Mouse (Mus musculus) cerebellum, adult 9-11 months (tissue): ENCODE measurements around the gene Spdl1.
"Not testable (repeated sequence)": the region's sequence is repeated elsewhere in the genome, so short reads cannot be mapped to it uniquely, and the experiment has no call there.

Experiments used
- DNase-seq: peaks from one replicate; pipeline ENCODE4 v3.0.0; 2022

The Spdl1 gene

DNA sequence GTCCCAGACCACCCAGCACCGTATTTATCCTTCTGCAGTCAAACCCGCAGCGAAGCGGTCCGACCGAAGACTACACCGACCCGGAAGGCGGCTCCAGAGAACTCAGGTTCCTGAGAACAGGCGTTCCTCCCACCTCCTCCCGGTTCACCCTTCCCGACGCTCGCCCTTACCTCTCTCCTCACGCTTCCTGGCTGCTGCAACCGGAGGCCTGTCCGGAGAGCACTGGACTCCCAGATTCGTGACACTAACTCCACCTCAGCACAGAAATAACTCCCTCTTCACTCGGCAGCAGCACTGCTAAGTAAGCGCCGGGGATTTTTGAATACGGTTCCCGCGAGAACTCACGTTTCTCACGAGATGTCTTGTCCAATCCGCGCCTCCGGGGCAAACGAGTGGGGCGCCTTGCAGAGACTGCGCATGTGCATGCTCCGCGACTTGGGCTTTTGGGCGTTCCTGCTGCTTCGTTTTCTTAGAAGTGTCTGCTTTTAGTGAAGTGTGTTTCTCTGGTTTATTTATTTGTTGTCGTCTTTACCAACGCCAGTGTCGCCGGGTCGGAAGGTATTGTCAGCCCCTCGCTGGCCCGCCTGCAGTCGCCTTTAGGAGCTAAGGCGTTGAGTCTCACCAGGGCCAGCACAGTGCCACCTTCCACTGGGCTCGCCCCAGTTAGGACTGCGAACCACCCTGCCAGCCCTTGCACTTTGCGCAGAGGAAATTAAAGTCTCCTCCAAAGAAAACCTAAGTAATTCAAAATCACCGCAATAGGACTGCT is at the start of gene Spdl1:
Gene Spdl1, minus strand, starts transcription at position 324 of the 769 bp plus-strand sequence.
- peak; percentile 91 for DNase-seq

GRCm38 (mm10) chr11:34881528-34881927 is 48.1 kb upstream of the Spdl1 start:
- no peak for DNase-seq

DNA sequence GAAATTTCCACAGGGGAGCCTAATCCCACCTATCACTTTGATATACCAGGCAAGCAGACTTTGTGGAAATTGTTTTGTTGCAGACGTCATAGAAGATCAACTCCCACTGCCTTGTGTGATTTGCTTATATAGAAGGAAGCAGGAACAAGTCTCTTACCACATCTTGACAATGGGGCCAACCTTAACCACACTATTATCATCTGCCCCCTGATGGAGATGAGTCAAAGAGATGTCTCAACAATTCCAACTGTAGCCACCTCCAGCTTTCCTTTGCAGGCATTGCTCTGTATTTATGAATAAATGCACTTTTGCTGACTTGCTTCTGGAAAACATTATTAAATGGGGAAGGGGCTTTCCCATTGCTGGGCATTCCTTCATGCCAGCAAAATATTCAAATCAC is 46.2 kb upstream of the Spdl1 start:
- no peak for DNase-seq

- DNase-seq = no peak
These were observed 40.4 kb upstream of the Spdl1 start for GRCm38 (mm10) chr11:34873861-34874260.

GRCm38 (mm10) chr11:34872432-34872831 is 39.0 kb upstream of the Spdl1 start:
- no peak for DNase-seq

GRCm38 (mm10) chr11:34871991-34872390 is 38.5 kb upstream of the Spdl1 start:
- no peak for DNase-seq

DNA sequence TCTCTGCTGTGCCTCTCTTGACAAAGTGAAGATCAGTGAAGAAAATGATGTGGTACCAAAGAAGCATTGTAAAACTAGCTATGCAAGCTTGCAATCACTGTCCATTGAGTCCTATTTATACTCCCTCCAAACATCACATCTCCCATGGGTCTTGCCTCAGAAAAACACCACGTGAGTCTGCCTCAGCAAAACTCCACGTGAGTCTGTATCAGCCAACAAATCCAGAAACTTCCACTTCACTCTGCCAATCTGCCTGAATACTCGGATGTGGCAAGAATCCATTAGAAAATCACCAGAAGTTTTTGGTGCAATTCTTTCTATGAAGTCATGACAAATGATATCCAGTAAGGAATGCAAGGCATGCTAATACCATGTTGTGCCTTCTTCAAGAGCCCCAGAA is 38.0 kb upstream of the Spdl1 start:
- no peak for DNase-seq

DNA sequence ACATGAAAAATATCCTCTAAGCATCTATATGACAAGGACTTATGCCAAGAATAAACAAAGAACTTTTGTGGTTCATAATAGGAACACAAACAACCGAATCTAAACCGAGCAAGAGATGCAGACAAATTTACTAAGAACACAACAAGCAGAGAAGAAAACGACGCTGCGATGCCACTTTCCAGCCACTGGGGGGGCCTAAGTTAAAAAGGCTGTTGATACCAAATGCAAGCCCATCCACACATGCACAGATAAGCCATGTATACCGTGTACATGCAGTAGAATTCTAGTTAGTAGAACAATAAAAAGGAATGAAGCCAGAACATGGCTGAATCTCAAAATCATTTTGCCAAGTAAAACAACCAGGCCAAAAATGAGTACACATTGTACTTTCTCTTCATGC is 35.2 kb upstream of the Spdl1 start:
- DNase-seq = no peak

DNA sequence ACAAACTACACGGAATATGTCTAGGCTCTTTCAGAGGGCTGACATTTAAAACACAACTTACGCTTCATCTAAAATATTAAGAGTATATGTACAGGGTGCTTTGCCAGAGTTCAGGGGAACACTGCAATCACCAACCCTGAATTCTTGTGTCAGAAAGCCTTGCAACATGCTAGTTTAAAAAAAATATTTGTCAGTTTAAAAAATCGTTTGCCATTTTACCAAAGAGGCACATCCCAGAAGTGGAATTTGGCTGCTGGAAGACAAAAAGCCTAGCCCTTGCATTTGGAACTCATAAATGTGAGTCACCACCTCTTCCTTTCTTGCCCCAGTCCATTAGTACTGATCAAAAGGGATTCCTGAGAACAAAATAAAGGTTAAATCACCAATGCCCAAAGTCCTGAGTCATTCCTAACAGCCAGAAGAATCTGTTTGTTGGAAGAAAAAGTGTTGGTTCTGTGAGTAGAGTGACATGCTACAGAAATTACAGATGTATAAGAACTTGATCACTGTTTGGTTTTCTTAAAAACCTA is 32.4 kb upstream of the Spdl1 start:
- DNase-seq = no peak

DNA sequence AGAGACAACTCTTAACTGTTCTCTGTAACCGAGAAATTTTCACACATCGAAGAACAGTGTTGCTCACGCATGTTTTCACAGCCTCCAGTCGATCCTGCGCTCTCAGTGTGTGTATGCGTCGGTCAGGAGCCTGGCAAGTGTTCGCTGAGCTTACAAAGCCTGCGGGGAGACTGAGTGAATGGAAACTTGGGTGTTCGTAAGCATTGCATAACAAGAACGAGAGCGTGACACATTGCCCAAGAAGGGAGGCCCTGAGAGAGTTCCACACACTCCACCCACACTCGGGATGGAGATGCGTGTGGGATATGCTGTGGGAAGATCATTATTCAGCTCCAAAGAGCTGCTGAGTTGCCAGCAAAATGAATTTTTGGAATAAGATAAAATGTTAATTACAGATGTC is 31.7 kb upstream of the Spdl1 start:
- no peak for DNase-seq

DNA sequence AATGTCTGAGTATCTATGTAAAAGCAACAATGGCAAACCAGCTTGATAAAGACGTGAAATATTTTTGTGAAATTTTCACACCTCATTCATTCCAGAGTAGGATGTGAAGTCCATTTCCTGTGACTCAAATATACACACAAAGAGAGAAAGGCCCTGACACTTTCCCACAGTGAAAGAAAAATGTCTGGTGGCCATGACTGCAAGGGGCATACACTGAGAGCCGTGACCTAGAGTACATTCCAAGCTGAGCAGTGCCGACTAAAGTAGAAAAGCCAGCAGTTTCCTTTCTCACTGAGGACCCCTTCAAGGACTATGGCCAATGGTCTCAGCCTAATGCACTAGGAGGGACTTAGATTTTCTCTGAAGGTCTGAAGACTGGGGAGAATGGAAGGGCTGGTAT is 23.2 kb upstream of the Spdl1 start:
- DNase-seq = no peak

GRCm38 (mm10) chr11:34846268-34846652 is 12.8 kb upstream of the Spdl1 start:
- DNase-seq = no peak

DNA sequence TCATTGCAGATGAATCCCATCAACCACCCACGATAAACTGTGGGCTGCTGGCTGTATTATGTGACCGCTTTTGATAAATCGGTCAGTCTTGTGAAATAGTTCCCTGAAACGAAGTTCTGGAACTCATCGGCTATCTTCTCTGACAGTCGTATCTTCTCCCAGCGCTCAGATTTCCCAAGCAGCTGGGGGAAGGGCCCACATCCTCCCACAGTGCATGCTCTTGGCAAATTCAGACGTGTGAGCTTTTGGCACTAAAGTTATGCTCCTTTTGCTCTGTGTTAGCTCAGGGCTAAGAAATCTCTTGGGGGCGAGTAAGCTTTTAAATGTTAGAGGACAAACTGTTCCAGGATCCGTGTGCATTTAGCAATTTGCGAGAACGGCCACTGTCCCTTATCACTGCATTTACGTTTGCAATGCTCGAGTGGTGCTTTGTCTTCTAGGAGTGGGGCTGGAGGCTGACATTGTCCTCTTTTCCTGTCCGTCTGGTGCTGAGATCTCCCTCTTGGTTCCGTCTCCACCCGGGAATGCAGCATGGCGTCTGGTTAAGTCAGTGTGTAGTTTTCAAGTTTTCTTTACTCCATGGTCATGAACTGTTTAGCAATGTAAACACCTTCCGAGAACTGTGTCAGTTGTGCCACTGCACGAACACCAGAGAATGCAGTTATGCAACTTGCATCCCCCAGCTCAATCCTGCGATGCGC is 12.3 kb upstream of the Spdl1 start:
- DNase-seq = no peak

DNA sequence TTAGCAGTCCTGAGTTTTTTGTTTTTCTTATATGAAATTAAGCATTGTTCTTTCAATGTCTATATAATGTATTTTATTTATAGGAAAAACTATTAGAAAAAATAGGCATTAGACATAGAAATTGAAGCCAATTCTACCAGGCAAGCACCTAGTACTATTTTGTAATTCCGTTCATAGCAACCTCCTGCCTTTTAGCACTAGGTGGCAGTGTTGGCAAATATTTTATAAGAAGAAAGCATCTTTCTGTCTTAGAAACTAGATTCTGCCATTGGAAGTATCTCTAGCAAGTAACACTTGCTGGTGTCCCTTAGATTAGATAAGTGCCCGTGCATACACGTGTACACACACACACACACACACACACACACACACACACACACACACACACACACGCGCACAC is 10.1 kb upstream of the Spdl1 start:
- no peak for DNase-seq

DNA sequence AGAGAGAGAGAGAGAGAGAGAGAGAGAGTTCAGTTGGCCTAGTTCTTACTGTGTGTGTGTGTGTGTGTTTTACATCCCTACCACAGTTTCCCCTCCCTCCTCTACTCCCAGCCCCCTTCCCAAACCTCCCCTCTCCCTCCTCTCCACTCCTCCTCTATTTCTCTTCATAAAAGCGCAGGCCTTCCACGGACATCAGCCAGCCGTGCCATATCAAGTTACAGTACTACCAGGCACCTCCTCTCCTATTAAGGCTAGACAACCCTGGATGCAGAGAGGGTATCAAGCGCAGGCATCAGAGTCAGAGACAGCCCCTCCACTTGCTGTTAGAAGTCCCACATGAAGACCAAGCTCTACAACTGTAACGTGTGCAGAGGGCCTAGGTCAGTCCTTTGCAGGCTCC is 6.8 kb upstream of the Spdl1 start:
- no peak for DNase-seq

- no peak for DNase-seq
These were observed 5.6 kb upstream of the Spdl1 start for GRCm38 (mm10) chr11:34839051-34839450.

GRCm38 (mm10) chr11:34836272-34836671 is 2.8 kb upstream of the Spdl1 start:
- no peak for DNase-seq

DNA sequence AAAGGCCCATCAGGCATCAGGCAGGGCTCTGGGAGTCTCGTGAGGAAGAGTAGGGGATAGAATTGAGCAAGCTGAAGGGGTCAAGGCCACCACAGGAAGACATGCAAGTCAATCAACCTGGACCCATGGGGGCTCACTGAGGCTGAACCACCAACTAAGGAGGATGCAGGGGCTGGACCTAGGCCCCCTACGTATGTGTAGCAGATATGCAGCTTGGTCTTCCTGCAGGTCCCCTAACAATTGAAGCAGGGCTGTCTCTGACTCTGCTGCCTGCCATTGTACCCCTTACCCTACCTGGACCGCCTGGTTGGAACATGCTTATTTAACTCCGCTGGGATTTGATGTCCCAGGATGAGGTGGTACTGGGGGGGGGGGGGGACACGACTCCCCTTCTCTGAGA is 763 bp downstream of the Spdl1 start:
- DNase-seq = peak; percentile 6

- no peak for DNase-seq
These were observed 5.6 kb downstream of the Spdl1 start for GRCm38 (mm10) chr11:34827803-34828202.

DNA sequence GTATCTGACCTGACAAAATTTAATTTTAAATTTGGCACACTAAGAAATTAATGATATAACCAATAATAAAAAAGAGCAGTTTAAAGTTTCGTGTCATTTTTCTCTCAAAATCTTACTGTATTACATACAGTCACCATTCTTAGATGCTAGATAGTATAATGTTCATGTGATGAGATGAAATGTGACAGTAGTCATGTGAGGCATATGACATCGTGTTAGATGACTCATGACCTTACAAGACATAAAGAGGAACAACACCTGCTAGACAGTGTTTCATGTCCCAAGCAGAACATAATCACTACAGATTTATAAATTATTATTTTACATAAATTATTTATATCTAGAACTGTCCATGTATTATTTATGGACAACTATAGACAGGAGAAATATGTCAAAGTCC is 6.5 kb downstream of the Spdl1 start:
- no peak for DNase-seq

GRCm38 (mm10) chr11:34824791-34825190 is 8.7 kb downstream of the Spdl1 start:
- DNase-seq = no peak

DNA sequence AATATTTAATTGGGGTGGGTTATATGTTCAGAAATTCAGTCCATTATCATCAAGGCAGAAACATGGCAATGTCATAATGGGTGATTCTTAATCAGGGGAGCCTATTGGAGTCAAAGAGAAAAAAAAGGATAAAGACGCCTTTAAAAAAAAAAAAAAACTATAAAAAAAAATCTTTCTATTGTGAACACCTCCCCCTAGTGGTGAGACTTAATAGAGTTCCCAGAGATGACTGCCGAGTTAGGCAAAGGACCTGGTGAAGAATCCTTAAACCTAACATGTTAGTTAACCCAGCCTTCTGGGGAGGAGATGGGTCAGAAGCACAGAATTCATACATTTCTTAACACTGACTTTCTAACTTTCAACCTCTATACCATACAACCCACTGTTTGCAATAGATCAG is 18.7 kb downstream of the Spdl1 start:
- DNase-seq = no peak

DNA sequence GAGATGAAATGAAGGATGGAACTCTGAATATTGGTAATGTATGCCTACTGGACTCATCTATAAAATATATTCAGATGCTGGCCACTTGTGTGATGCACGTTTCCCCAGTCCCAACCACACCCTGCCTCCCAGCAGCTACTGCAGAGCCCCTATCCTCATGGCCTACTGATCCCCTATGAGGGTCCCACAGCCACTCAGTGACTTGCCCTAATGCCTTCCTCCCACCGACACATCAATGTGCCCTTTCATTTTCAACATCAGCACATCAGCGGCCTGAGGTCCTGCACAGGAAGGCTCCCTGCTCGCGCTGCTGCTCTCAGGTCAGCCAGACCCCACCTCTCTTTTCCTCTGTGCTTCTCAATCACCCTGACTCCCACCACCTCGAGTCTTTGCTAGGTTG is 19.1 kb downstream of the Spdl1 start:
- no peak for DNase-seq

DNA sequence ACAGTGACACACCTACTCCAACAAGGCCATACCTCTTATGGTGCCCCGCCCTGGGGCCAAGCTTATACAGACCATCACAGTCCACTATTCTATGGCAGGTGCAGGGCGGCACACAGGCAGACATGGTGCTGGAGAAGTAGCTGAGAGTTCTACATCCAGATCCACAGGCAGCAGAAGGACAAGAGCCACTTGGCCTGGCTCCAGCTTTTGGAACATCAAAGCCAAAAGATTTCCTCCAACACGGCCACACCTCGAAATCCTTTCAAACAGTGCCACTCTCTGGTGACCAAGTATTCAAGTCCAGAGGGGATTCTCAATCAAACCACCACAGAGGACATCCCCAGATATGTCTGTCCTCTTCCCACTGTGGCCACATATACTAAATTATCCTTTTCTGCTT is 28.4 kb downstream of the Spdl1 start:
- DNase-seq = not testable (repeated sequence)
